Mouse (Mus musculus): ENCODE measurements at regions not wholly inside any gene's neighbourhood (a gene's known extent, or its start where the extent isn't known, plus 50 kb on each side); places are given as distances from the start of the nearest gene placed in this dataset.

- peak; percentile 62 for TF ChIP-seq CTCF (conservative IDR thresholded peaks at IDR 0.05; ENCODE audit: low read length)
- TF ChIP-seq POU5F1 (IDR thresholded peaks at IDR 0.05; ENCODE audit: borderline replicate concordance, low read length): no peak
Measured at GRCm38 (mm10) chr15:88146118-88146517, 454.0 kb upstream of the Zdhhc25 start.
